Mouse (Mus musculus): ENCODE measurements around the gene Map3k13. TPM values are rescaled to one million over a fixed set of nuclear protein-coding genes. Genes with fewer than 3 reads are reported as not detected.

Gene Map3k13
- 5.6 and 5.7 TPM in 2 replicates for polyA plus RNA-seq (2015; fragmentation: Nextera tagmentation; extraction: Ambion mirVana)

DNA sequence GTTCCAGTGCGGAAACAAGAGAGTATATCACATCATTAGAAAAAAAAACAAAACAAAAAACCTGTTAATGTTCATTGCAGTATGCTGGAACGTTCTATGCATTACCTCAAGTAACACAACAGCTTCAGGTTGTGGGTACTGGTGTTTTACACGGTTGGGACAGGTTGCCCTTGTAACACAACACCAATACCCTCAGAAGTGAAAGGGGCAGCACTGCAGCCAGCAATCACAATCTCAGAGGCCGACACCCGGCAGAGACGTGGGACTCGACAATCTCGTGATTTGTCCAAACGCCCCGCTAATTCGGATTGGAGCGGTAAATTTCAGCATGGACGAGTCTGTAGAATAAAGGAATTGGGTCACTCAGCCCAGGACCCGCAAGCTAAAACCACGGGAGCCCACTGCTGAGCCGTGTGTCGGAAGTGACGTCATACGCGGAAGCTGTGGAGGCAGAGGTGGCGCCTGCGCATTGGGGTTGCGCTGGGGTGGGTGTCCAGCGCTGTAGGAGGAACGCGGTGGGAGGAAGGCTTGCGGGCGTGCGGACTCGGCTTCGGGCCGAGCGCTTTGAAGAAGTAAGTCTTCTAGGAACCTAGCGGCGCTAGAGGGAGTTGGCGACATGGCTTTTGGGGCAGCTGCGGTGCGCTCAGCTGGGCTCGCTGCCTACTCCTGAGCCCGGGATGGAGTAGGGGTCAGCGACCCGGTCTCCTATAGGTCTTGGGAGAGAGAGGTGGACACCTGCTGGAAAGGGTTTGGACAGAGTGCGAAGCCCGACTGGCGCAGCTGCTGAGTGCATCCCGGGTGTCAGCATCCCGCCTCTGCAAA is at the start of gene Map3k13:
Gene Map3k13 (plus strand): TSS at position 472 of the 822 bp plus-strand sequence.
- ATAC-seq = peak; percentile 99
- H3K9ac ChIP-seq (replicated peaks; ENCODE audit: low read depth, low read length) = peak within 1 kb of the TSS; percentile 90
- H3K4me2 ChIP-seq (ENCODE audit: low read length) = peak within 1 kb of the TSS; percentile 81
- H3K36me3 ChIP-seq (ENCODE audit: control insufficient read depth, insufficient read depth) = 0 out of 2 replicates have a peak, but pooled peaks cover under 1% of the 10 kb centered on the region
- peaks cover 8% of the 10 kb centered on the region for H3K4me1 ChIP-seq (replicated peaks; ENCODE audit: control insufficient read depth, insufficient read depth, low read length)
- H3K27me3 ChIP-seq (replicated peaks; ENCODE audit: control insufficient read depth, insufficient read depth, low read length) = no peaks in the 10 kb centered on the region
- peak within 1 kb of the TSS; percentile 86 for H3K27ac ChIP-seq (ENCODE audit: low read length)
- H3K9me3 ChIP-seq (ENCODE audit: control insufficient read depth, low read length) = no peaks in the 10 kb centered on the region
- 2% methylated on average over 47 of the region's 47 CpGs for WGBS
- peak within 1 kb of the TSS; percentile 96 for H3K4me3 ChIP-seq (replicated peaks; ENCODE audit: low read length)

DNA sequence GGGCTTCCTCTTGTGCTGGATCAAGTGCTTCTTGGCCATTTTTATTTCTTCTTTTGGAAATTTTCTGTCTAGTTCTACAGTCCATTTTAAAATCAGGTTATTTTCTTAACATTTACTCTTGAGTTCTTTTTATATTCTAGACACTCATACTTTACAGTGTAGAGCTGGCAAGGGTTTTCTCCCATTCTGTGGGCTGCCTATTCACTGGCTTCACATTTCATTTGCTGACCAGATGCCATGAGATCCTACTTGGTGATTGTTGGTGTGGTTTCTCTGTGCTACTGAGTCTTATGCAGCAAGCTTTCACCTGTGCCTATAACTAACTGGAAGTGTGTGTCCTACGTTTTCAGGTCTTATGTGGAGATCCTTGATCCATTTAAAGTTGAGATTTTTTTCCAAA is 35.7 kb upstream of the Map3k13 start:
- Histone ChIP-seq H3K4me3 (replicated peaks; ENCODE audit: low read length) (no peak overlapping the region), H3K27ac (ENCODE audit: low read length) (no peak overlapping the region), H3K36me3 (ENCODE audit: control insufficient read depth, insufficient read depth) (no peaks in the 10 kb centered on the region), H3K27me3 (replicated peaks; ENCODE audit: control insufficient read depth, insufficient read depth, low read length) (no peaks in the 10 kb centered on the region), H3K4me2 (ENCODE audit: low read length) (no peak overlapping the region), H3K4me1 (replicated peaks; ENCODE audit: control insufficient read depth, insufficient read depth, low read length) (no peaks in the 10 kb centered on the region), H3K9me3 (ENCODE audit: control insufficient read depth, low read length) (no peaks in the 10 kb centered on the region), H3K9ac (replicated peaks; ENCODE audit: low read depth, low read length) (no peak overlapping the region)
- ATAC-seq = no peak
- WGBS = 78% methylated on average over 1 of the region's 1 CpGs

DNA sequence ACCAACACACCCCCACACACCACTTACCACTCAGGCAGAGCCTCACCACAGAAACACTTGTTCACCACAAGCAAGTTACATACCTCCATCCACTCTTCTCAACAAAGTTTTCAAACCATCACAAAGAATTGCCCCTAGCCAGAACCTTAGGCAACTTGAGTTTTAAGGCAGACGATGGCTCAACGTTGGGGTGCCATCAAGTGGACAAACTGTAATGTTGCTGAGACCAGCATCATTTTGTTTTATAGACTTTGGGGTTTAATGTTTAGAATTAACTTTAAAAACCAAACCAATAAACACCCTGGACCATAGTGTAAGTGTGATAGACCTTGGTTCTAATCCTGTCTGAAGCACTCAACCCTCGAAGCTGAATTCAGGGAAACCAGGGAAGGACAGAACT is 25.9 kb upstream of the Map3k13 start:
- ATAC-seq = no peak
- Histone ChIP-seq H3K9me3 (ENCODE audit: control insufficient read depth, low read length) (no peaks in the 10 kb centered on the region), H3K4me3 (replicated peaks; ENCODE audit: low read length) (no peak overlapping the region), H3K27me3 (replicated peaks; ENCODE audit: control insufficient read depth, insufficient read depth, low read length) (no peaks in the 10 kb centered on the region), H3K4me1 (replicated peaks; ENCODE audit: control insufficient read depth, insufficient read depth, low read length) (no peaks in the 10 kb centered on the region), H3K4me2 (ENCODE audit: low read length) (no peak overlapping the region), H3K27ac (ENCODE audit: low read length) (no peak overlapping the region), H3K36me3 (ENCODE audit: control insufficient read depth, insufficient read depth) (no peaks in the 10 kb centered on the region), H3K9ac (replicated peaks; ENCODE audit: low read depth, low read length) (no peak overlapping the region)
- WGBS = 80% methylated on average over 3 of the region's 3 CpGs

DNA sequence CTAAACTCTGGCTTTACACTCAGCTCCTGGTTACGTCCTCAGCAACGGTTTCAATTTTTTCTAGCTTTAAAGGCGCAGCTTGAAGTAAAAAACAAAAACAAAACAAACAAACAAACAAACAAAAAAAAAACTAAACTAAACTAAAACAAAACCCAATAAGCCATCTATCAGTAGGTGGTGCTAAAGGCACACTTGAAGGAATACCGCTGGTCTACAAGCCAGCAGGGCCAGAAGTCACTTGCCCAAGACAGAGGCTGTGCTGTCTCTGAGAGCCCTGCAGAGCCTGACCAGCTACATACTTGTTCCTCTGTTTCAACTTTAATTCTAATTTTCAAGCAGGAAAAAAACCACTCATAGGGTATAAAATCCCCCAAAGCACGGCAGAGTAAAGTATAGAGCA is 24.5 kb upstream of the Map3k13 start:
- Histone ChIP-seq H3K9me3 (ENCODE audit: control insufficient read depth, low read length) (no peaks in the 10 kb centered on the region), H3K4me3 (replicated peaks; ENCODE audit: low read length) (no peak overlapping the region), H3K4me1 (replicated peaks; ENCODE audit: control insufficient read depth, insufficient read depth, low read length) (no peaks in the 10 kb centered on the region), H3K27ac (ENCODE audit: low read length) (no peak overlapping the region), H3K9ac (replicated peaks; ENCODE audit: low read depth, low read length) (no peak overlapping the region), H3K36me3 (ENCODE audit: control insufficient read depth, insufficient read depth) (no peaks in the 10 kb centered on the region), H3K4me2 (ENCODE audit: low read length) (no peak overlapping the region), H3K27me3 (replicated peaks; ENCODE audit: control insufficient read depth, insufficient read depth, low read length) (no peaks in the 10 kb centered on the region)
- WGBS = 84% methylated on average over 5 of the region's 5 CpGs
- ATAC-seq = no peak

DNA sequence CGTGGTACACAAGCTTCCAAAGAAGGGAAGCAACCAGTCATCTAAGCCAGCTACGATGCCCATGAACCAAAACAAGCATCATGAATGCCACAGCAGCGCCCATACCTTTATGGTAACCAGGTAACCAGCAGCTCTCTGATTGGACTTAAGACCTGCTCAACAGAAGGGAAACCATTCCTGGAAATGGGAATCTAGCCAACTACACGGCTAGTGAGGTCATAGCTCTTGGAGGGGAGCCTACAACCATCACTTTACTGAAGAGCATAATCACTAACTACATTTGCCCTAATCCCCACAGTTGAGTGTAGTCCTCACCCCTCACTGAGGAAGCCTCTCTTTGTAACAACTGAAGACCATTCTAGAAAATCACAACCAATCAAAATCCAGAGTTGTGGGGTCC is 19.4 kb upstream of the Map3k13 start:
- 71% methylated on average over 4 of the region's 4 CpGs for WGBS
- ATAC-seq = no peak
- Histone ChIP-seq H3K9me3 (ENCODE audit: control insufficient read depth, low read length) (no peaks in the 10 kb centered on the region), H3K4me1 (replicated peaks; ENCODE audit: control insufficient read depth, insufficient read depth, low read length) (no peaks in the 10 kb centered on the region), H3K9ac (replicated peaks; ENCODE audit: low read depth, low read length) (no peak overlapping the region), H3K27ac (ENCODE audit: low read length) (no peak overlapping the region), H3K36me3 (ENCODE audit: control insufficient read depth, insufficient read depth) (no peaks in the 10 kb centered on the region), H3K4me2 (ENCODE audit: low read length) (no peak overlapping the region), H3K4me3 (replicated peaks; ENCODE audit: low read length) (no peak overlapping the region), H3K27me3 (replicated peaks; ENCODE audit: control insufficient read depth, insufficient read depth, low read length) (no peaks in the 10 kb centered on the region)

DNA sequence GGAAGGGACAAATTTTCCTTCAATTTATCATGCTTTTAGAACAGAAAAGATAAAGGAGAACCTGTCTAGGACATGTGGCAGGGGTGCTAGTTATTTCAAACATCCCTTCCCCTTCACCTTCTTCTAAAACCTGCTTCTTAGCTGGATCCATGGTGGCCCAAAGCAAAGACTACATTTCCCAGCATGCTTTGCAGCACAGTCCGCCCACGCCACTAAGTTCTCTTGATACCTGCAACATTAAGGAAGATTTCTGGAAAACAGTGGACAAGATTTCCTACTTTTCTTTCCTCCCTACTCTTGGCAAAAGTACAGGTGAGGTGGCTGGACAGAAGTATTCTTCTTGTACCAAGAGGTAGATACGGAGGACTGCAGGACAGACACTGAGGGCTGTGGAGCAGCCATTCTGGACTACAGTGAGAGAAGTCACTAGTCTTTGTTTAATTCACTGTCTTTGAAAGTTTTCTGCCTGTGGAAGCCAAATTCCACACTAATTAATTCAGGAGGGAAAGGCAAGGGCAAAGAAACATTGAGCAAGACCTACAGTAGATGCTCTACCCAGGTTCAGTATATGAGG is 15.8 kb upstream of the Map3k13 start:
- no peak overlapping the region for H3K4me2 ChIP-seq (ENCODE audit: low read length)
- WGBS = 35% methylated on average over 3 of the region's 3 CpGs
- no peaks in the 10 kb centered on the region for H3K36me3 ChIP-seq (ENCODE audit: control insufficient read depth, insufficient read depth)
- no peak overlapping the region for H3K27ac ChIP-seq (ENCODE audit: low read length)
- no peak for ATAC-seq
- no peak overlapping the region for H3K9ac ChIP-seq (replicated peaks; ENCODE audit: low read depth, low read length)
- no peaks in the 10 kb centered on the region for H3K27me3 ChIP-seq (replicated peaks; ENCODE audit: control insufficient read depth, insufficient read depth, low read length)
- no peaks in the 10 kb centered on the region for H3K9me3 ChIP-seq (ENCODE audit: control insufficient read depth, low read length)
- no peaks in the 10 kb centered on the region for H3K4me1 ChIP-seq (replicated peaks; ENCODE audit: control insufficient read depth, insufficient read depth, low read length)
- peak overlapping the region; percentile 10 for H3K4me3 ChIP-seq (replicated peaks; ENCODE audit: low read length)

DNA sequence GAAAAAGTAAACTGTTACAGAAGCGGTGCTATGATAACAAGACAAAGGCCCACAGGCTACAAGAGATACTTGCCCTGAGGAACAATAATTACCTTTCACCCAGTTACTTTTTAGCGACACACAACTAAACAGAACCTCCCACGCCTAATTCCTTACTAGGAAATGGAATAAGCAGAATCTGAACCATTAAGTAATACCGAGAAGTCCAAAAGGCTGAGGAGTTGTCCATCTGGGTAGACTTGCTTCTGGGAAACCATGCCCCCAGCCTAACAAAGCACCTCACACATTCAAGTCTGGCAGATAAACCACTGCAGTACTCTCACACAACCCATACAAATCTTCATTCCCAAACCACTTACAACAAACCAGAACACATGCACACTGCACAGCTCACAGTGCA is 15.0 kb upstream of the Map3k13 start:
- Histone ChIP-seq H3K36me3 (ENCODE audit: control insufficient read depth, insufficient read depth) (no peaks in the 10 kb centered on the region), H3K4me2 (ENCODE audit: low read length) (no peak overlapping the region), H3K27ac (ENCODE audit: low read length) (no peak overlapping the region), H3K9me3 (ENCODE audit: control insufficient read depth, low read length) (no peaks in the 10 kb centered on the region), H3K9ac (replicated peaks; ENCODE audit: low read depth, low read length) (no peak overlapping the region), H3K4me1 (replicated peaks; ENCODE audit: control insufficient read depth, insufficient read depth, low read length) (no peaks in the 10 kb centered on the region), H3K4me3 (replicated peaks; ENCODE audit: low read length) (no peak overlapping the region), H3K27me3 (replicated peaks; ENCODE audit: control insufficient read depth, insufficient read depth, low read length) (no peaks in the 10 kb centered on the region)
- WGBS = 93% methylated on average over 4 of the region's 4 CpGs
- no peak for ATAC-seq

DNA sequence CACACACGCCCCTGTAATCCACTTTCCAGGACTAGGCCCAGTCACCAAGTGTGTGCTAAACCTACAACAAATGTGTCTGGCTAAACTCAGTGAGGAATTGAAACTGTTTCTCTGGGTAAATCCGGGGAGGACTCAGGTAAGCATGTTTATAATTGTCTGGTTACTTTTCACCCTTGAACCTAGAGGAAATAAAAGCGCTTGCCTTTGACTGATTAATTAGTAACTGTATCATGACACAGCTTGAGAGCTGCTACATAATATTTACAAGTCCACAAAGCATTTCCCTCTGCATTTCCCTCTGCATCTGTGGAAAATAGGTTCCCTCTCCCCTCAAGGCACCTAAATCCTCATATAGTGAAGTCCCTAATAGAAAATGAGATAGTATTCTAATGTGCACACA is 12.9 kb upstream of the Map3k13 start:
- Histone ChIP-seq H3K27ac (ENCODE audit: low read length) (no peak overlapping the region), H3K4me3 (replicated peaks; ENCODE audit: low read length) (no peak overlapping the region), H3K9me3 (ENCODE audit: control insufficient read depth, low read length) (no peaks in the 10 kb centered on the region), H3K4me2 (ENCODE audit: low read length) (no peak overlapping the region), H3K27me3 (replicated peaks; ENCODE audit: control insufficient read depth, insufficient read depth, low read length) (no peaks in the 10 kb centered on the region), H3K36me3 (ENCODE audit: control insufficient read depth, insufficient read depth) (no peaks in the 10 kb centered on the region), H3K9ac (replicated peaks; ENCODE audit: low read depth, low read length) (no peak overlapping the region), H3K4me1 (replicated peaks; ENCODE audit: control insufficient read depth, insufficient read depth, low read length) (no peaks in the 10 kb centered on the region)
- no peak for ATAC-seq
- 71% methylated on average over 3 of the region's 3 CpGs for WGBS

DNA sequence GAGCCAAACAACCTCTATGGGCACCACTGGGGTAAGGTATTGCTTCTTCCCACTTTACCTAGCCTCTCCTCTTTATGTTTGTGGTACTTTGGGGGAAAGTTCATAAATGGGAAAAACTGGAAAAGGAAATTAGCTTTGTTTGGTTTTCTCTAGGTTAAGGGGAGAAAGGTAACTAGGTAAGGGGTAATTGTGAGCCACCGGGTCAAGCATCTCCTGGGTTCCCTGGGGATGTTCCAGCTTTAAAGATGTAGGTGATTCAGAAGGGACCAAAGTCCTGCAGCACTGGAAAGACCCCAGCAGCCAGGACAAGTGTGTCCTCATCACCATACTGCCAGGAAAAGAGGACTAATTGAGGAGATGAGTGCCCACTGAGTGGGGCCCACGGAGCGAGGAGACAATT is 12.3 kb upstream of the Map3k13 start:
- H3K4me3 ChIP-seq (replicated peaks; ENCODE audit: low read length) = no peak overlapping the region
- H3K9ac ChIP-seq (replicated peaks; ENCODE audit: low read depth, low read length) = no peak overlapping the region
- H3K4me2 ChIP-seq (ENCODE audit: low read length) = no peak overlapping the region
- H3K36me3 ChIP-seq (ENCODE audit: control insufficient read depth, insufficient read depth) = no peaks in the 10 kb centered on the region
- WGBS = 76% methylated on average over 3 of the region's 3 CpGs
- ATAC-seq = no peak
- no peak overlapping the region for H3K27ac ChIP-seq (ENCODE audit: low read length)
- H3K9me3 ChIP-seq (ENCODE audit: control insufficient read depth, low read length) = no peaks in the 10 kb centered on the region
- no peaks in the 10 kb centered on the region for H3K27me3 ChIP-seq (replicated peaks; ENCODE audit: control insufficient read depth, insufficient read depth, low read length)
- no peaks in the 10 kb centered on the region for H3K4me1 ChIP-seq (replicated peaks; ENCODE audit: control insufficient read depth, insufficient read depth, low read length)
